ENCODE assay signal across 17 mouse cellular contexts in the genomic region with DNA sequence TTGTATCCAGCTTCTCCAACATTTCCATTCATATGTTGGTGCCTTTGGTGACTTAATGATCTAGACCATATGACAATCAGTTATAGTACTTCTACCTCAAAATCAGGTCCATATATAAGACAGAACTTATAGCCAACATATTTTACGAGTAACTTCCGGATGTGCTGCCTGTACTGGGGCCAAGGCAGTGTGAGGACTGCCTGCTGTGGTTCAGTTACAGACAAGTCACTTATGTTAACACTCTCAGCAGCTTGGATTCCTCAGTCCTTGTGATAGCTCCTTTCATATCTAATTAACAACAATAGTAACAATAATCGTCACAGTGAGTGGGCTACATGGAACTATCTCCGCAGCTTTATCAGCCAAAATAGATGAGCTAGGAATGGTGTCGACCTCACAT.
"Had no signal": no experiment of that assay in that cellular context is flagged by ENCODE, and none has a peak within 500 bp of the region (broad histone marks: within the 10 kb centered on the region; RNA-seq: fewer than 3 reads in every experiment).

No protein-coding gene starts in this region.

- H3K4me1 ChIP-seq: lung, embryonic 15.5 days; megakaryocyte, embryonic 14.5 days; midbrain, embryonic 12.5 days; neural tube, embryonic 12.5 days had no signal

- ATAC-seq: liver, postnatal 0 days; lung, postnatal 0 days had no signal

- H3K36me3 ChIP-seq: lung, embryonic 15.5 days; midbrain, embryonic 12.5 days; neural tube, embryonic 12.5 days; stomach, embryonic 15.5 days had no signal

- H3K4me2 ChIP-seq: lung, embryonic 15.5 days; midbrain, embryonic 12.5 days; neural tube, embryonic 12.5 days; stomach, embryonic 15.5 days had no signal

- H3K4me3 ChIP-seq: lung, embryonic 15.5 days; megakaryocyte, embryonic 14.5 days; midbrain, embryonic 12.5 days; neural tube, embryonic 12.5 days; stomach, embryonic 15.5 days had no signal

- DNase-seq: liver, postnatal 0 days; lung, adult 2 months; lung, postnatal 14 days; lung, postnatal 36 days; midbrain, embryonic 14.5 days; right cerebral cortex, postnatal 14 days; thymus, adult 2 months; thymus, postnatal 25 days; thymus, postnatal 4 days had no signal

- H3K9ac ChIP-seq: liver, postnatal 0 days; lung, embryonic 15.5 days; midbrain, embryonic 12.5 days; neural tube, embryonic 12.5 days; stomach, embryonic 15.5 days had no signal

- H3K27me3 ChIP-seq: lung, embryonic 15.5 days; megakaryocyte, embryonic 14.5 days; midbrain, embryonic 12.5 days; neural tube, embryonic 12.5 days; stomach, embryonic 15.5 days had no signal

- H3K9me3 ChIP-seq: lung, embryonic 15.5 days; megakaryocyte, embryonic 14.5 days; midbrain, embryonic 12.5 days; neural tube, embryonic 12.5 days; stomach, embryonic 15.5 days had no signal

- H3K27ac ChIP-seq: lung, embryonic 15.5 days; macrophage; midbrain, embryonic 12.5 days; neural tube, embryonic 12.5 days; stomach, embryonic 15.5 days; stomach, postnatal 0 days had no signal
